Mouse (Mus musculus): ENCODE measurements around the gene Rara.
A peak's percentile ranks its signal among the peaks of the same experiment; 100 is the strongest.
"Not testable (repeated sequence)": the region's sequence is repeated elsewhere in the genome, so short reads cannot be mapped to it uniquely, and the experiment has no call there.

The Rara gene

GRCm38 (mm10) chr11:98927438-98928076, at the start of gene Rara:
Gene Rara (plus strand): TSS chr11:98927818.
- peak; percentile 50 for DNase-seq (ENCODE audit: low spot score)

GRCm38 (mm10) chr11:98887703-98888102, 39.9 kb upstream of the Rara start:
- DNase-seq (ENCODE audit: low spot score) = no peak

- no peak for DNase-seq (ENCODE audit: low spot score)
These were observed 38.5 kb upstream of the Rara start for GRCm38 (mm10) chr11:98889077-98889476.

GRCm38 (mm10) chr11:98889977-98890376, 37.6 kb upstream of the Rara start:
- DNase-seq (ENCODE audit: low spot score) = no peak

GRCm38 (mm10) chr11:98892426-98892825, 35.2 kb upstream of the Rara start:
- no peak for DNase-seq (ENCODE audit: low spot score)

- DNase-seq (ENCODE audit: low spot score) = no peak
These were observed 27.0 kb upstream of the Rara start for GRCm38 (mm10) chr11:98900529-98901125.

- no peak for DNase-seq (ENCODE audit: low spot score)
These were observed 24.9 kb upstream of the Rara start for GRCm38 (mm10) chr11:98902621-98903245.

- no peak for DNase-seq (ENCODE audit: low spot score)
These were observed 23.0 kb upstream of the Rara start for GRCm38 (mm10) chr11:98904577-98904976.

- no peak for DNase-seq (ENCODE audit: low spot score)
These were observed 22.6 kb upstream of the Rara start for GRCm38 (mm10) chr11:98905033-98905432.

- DNase-seq (ENCODE audit: low spot score) = no peak
These were observed 22.0 kb upstream of the Rara start for GRCm38 (mm10) chr11:98905583-98905982.

- DNase-seq (ENCODE audit: low spot score) = no peak
These were observed 20.6 kb upstream of the Rara start for GRCm38 (mm10) chr11:98907063-98907436.

- peak; percentile 96 for DNase-seq (ENCODE audit: low spot score)
These were observed 20.0 kb upstream of the Rara start, which contains the start of gene Cdc6 for GRCm38 (mm10) chr11:98907437-98908173. Gene Cdc6 (plus strand): TSS chr11:98907801.

GRCm38 (mm10) chr11:98909654-98910053, 18.0 kb upstream of the Rara start:
- DNase-seq (ENCODE audit: low spot score) = no peak

GRCm38 (mm10) chr11:98910415-98910814, 17.2 kb upstream of the Rara start:
- DNase-seq (ENCODE audit: low spot score) = no peak

GRCm38 (mm10) chr11:98911498-98911897, 16.1 kb upstream of the Rara start:
- DNase-seq (ENCODE audit: low spot score) = no peak

- no peak for DNase-seq (ENCODE audit: low spot score)
These were observed 13.4 kb upstream of the Rara start for GRCm38 (mm10) chr11:98914196-98914595.

GRCm38 (mm10) chr11:98916376-98916775, 11.2 kb upstream of the Rara start:
- DNase-seq (ENCODE audit: low spot score) = not testable (repeated sequence)

GRCm38 (mm10) chr11:98917428-98918005, 10.1 kb upstream of the Rara start:
- no peak for DNase-seq (ENCODE audit: low spot score)

GRCm38 (mm10) chr11:98918231-98918630, 9.4 kb upstream of the Rara start:
- DNase-seq (ENCODE audit: low spot score) = no peak

GRCm38 (mm10) chr11:98919009-98919408, 8.6 kb upstream of the Rara start:
- DNase-seq (ENCODE audit: low spot score) = no peak

GRCm38 (mm10) chr11:98921813-98922212, 5.8 kb upstream of the Rara start:
- DNase-seq (ENCODE audit: low spot score) = not testable (repeated sequence)

- not testable (repeated sequence) for DNase-seq (ENCODE audit: low spot score)
These were observed 5.3 kb upstream of the Rara start for GRCm38 (mm10) chr11:98922307-98922706.

Data from testis, postnatal 14 days (tissue).